Mouse (Mus musculus): ENCODE data around the gene Gtf2a1.
A peak's percentile ranks its signal among the peaks of the same experiment; 100 is the strongest.
"Not testable (repeated sequence)": the region's sequence is repeated elsewhere in the genome, so short reads cannot be mapped to it uniquely, and the experiment has no call there.

The Gtf2a1 gene

GRCm38 (mm10) chr12:91581204-91582070, 8.8 kb downstream of the Gtf2a1 start:
- no peak for DNase-seq

GRCm38 (mm10) chr12:91579665-91580064, 10.6 kb downstream of the Gtf2a1 start:
- DNase-seq = no peak

- DNase-seq = no peak
Observed at GRCm38 (mm10) chr12:91571708-91572107, 18.6 kb downstream of the Gtf2a1 start.

- DNase-seq = no peak
Observed at GRCm38 (mm10) chr12:91569255-91569654, 21.0 kb downstream of the Gtf2a1 start.

- DNase-seq = no peak
Observed at GRCm38 (mm10) chr12:91567145-91567544, 23.1 kb downstream of the Gtf2a1 start.

- not testable (repeated sequence) for DNase-seq
Observed at GRCm38 (mm10) chr12:91558152-91558551, 32.1 kb downstream of the Gtf2a1 start.

- not testable (repeated sequence) for DNase-seq
Observed at GRCm38 (mm10) chr12:91557358-91558005, 32.8 kb downstream of the Gtf2a1 start.

- DNase-seq = no peak
Observed at GRCm38 (mm10) chr12:91551773-91552526, 38.3 kb downstream of the Gtf2a1 start.

GRCm38 (mm10) chr12:91549471-91549870, 40.8 kb downstream of the Gtf2a1 start:
- no peak for DNase-seq

- no peak for DNase-seq
Observed at GRCm38 (mm10) chr12:91540202-91540601, 50.1 kb downstream of the Gtf2a1 start.

- no peak for DNase-seq
Observed at GRCm38 (mm10) chr12:91534514-91534913, 55.8 kb downstream of the Gtf2a1 start.

GRCm38 (mm10) chr12:91523626-91524025, 66.7 kb downstream of the Gtf2a1 start:
- DNase-seq = no peak

GRCm38 (mm10) chr12:91517808-91518207, 72.5 kb downstream of the Gtf2a1 start:
- DNase-seq = peak; percentile 40

GRCm38 (mm10) chr12:91513980-91514379, 76.3 kb downstream of the Gtf2a1 start:
- DNase-seq = no peak

- no peak for DNase-seq
Observed at GRCm38 (mm10) chr12:91511766-91512165, 78.5 kb downstream of the Gtf2a1 start.
